Mouse (Mus musculus) ES-E14 (cell line): ENCODE results near the gene Mapkapk2. TPM values are rescaled to one million over a fixed set of nuclear protein-coding genes. Genes with fewer than 3 reads are reported as not detected.

Experiments used
- DNase-seq: peaks from one replicate; pipeline ENCODE4 v3.0.0-alpha.2; 2013; ENCODE audit warnings: low read depth, low spot score
- H3K27ac ChIP-seq: 2 replicates; pipeline ENCODE4 v1.5.1; 2012; ENCODE audit warnings: low read depth, mild to moderate bottlenecking, low read length, moderate library complexity, mixed read lengths; ENCODE audit not compliant: poor library complexity, insufficient read depth, severe bottlenecking
- H3K36me3 ChIP-seq: 2 replicates; pipeline ENCODE4 v1.6.1; 2012; ENCODE audit warnings: mild to moderate bottlenecking, low read length, moderate library complexity, mixed read lengths; ENCODE audit not compliant: control insufficient read depth, poor library complexity, insufficient read depth, severe bottlenecking
- H3K4me1 ChIP-seq, 2 experiments: fragments of 150-350 bp in 1 of 2; sonication (generic) in 1 of 2; 2 replicates each; pipeline ENCODE4 v1.6.1; 2012; ENCODE audit warnings: low read length in 2 of 2, mild to moderate bottlenecking in 1 of 2, mixed read lengths in 1 of 2; ENCODE audit not compliant: control insufficient read depth in 2 of 2, insufficient read depth in 2 of 2, poor library complexity in 1 of 2
- H3K4me3 ChIP-seq, 2 experiments: fragments of 150-350 bp in 1 of 2; sonication (generic) in 1 of 2; 2 replicates each; pipeline ENCODE4 v1.5.1; 2012; ENCODE audit warnings: low read length in 2 of 2, low read depth in 1 of 2, mild to moderate bottlenecking in 1 of 2, mixed read lengths in 1 of 2; ENCODE audit not compliant: insufficient read depth in 1 of 2, poor library complexity in 1 of 2, severe bottlenecking in 1 of 2
- H3K9ac ChIP-seq: 2 replicates; pipeline ENCODE4 v1.6.1; 2012; ENCODE audit warnings: low read depth, mild to moderate bottlenecking, low read length, mixed read lengths; ENCODE audit not compliant: poor library complexity, insufficient read depth, severe bottlenecking
- H3K9me3 ChIP-seq: fragments of 150-350 bp; sonication (generic); 2 replicates; pipeline ENCODE4 v1.6.1; 2012; ENCODE audit warnings: low read depth, mild to moderate bottlenecking, low read length; ENCODE audit not compliant: control insufficient read depth, insufficient read depth
- CHD2 ChIP-seq: IDR thresholded peaks from 2 replicates; pipeline ENCODE4 v1.6.1; 2014; ENCODE audit warnings: mild to moderate bottlenecking, low read depth, low read length, inconsistent platforms
- HCFC1 ChIP-seq: IDR thresholded peaks from 2 replicates; pipeline ENCODE4 v1.6.1; 2012; ENCODE audit warnings: low read length, inconsistent platforms, borderline replicate concordance; ENCODE audit not compliant: insufficient read depth
- MAFK ChIP-seq: IDR thresholded peaks from 2 replicates; pipeline ENCODE4 v1.6.1; 2014; ENCODE audit warnings: mild to moderate bottlenecking, low read depth, low read length, inconsistent platforms; ENCODE audit not compliant: insufficient read depth
- ZC3H11A ChIP-seq: IDR thresholded peaks from 2 replicates; pipeline ENCODE4 v1.6.1; 2012; ENCODE audit warnings: low read depth, mild to moderate bottlenecking, inconsistent platforms, low read length, borderline replicate concordance
- ZNF384 ChIP-seq: IDR thresholded peaks from 2 replicates; pipeline ENCODE4 v1.6.1; 2012; ENCODE audit warnings: low read depth, low read length, inconsistent platforms
- in situ Hi-C, 2 experiments: fragments of 600-800 bp; cut with MboI; formaldehyde crosslinking; loops; one replicate each; pipeline ENCODE4 v1.15.1; 2025; ENCODE audit warnings: low sequenced_read_pairs in 2 of 2, inconsistent platforms in 1 of 2; ENCODE audit not compliant: unreplicated experiment in 2 of 2
- total RNA-seq: library from RNA; depleted of rRNA; stranded (reverse); fragments of 300-350 nt; gene quantifications from 2 replicates; pipeline ENCODE4 v1.2.3, GENCODE M21; 2012

Mapkapk2 gene
- total RNA-seq, 1 experiment, result 38.0 TPM

GRCm38 (mm10) chr1:131096132-131096695 lies 1.4 kb downstream of the Mapkapk2 start:
- H3K36me3 ChIP-seq, result no peaks in the 10 kb centered on the region
- peak overlapping the region; percentile 83 to 89 for H3K4me3 ChIP-seq
- H3K9me3 ChIP-seq, result no peaks in the 10 kb centered on the region
- TF ChIP-seq HCFC1, result no peak
- TF ChIP-seq CHD2, result no peak
- no peak for TF ChIP-seq ZNF384
- no peak for TF ChIP-seq ZC3H11A
- no peak for TF ChIP-seq MAFK
- peak overlapping the region; percentile 70 for H3K9ac ChIP-seq
- H3K27ac ChIP-seq, result no peak overlapping the region
- DNase-seq, result no peak
- H3K4me1 ChIP-seq, result peaks cover 0 to 2% of the 10 kb centered on the region in 2 experiments; a peak in 1 of 4 replicates
- in situ Hi-C loops, result no loop called here

DNA sequence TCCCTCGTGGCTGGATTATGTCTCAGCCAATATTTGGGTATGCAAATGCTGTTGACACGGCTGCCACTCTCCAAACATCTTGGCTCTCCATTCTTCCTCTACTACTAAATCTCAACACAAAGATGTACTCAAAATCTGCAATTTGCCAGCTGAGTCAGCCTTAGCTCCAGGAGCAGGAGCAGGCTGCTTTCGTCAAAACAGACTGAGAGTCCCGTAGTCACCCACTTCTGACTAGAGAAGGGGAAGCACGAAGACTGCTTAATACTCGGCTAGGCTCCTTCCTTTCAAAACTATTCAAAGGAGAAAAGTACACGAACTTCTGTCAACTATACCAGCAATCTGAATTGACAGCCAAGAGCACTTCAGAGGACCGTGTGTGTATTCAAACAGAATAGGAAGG lies 2.1 kb downstream of the Mapkapk2 start:
- H3K36me3 ChIP-seq, result no peaks in the 10 kb centered on the region
- TF ChIP-seq CHD2, result no peak
- TF ChIP-seq MAFK, result no peak
- no peak for TF ChIP-seq ZNF384
- TF ChIP-seq HCFC1, result no peak
- no peak for TF ChIP-seq ZC3H11A
- no peak overlapping the region for H3K27ac ChIP-seq
- peaks cover 0 to 2% of the 10 kb centered on the region in 2 experiments; a peak in 1 of 4 replicates for H3K4me1 ChIP-seq
- DNase-seq, result no peak
- no peak overlapping the region for H3K9ac ChIP-seq
- H3K9me3 ChIP-seq, result no peaks in the 10 kb centered on the region
- no peak overlapping the region for H3K4me3 ChIP-seq
- in situ Hi-C loops, result no loop called here

DNA sequence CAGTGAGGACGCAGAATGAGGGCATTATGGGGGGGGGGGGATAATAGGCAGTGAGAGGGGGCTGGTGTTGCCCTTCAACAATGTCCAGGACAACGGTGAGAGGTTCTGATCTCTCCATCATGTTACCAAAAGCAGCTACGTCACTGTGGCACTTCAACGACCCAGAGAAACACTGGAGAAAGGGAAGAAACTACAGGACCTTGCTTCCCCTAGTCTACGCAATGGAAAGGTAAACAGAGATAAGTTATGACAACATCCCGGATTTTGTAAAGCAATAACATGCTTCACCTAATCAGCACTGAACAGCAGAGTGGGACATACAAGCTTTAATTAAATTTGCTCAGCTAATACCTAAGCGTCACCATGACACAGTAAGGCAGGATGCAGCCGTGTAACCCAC lies 3.7 kb downstream of the Mapkapk2 start:
- H3K27ac ChIP-seq, result no peak overlapping the region
- H3K9ac ChIP-seq, result no peak overlapping the region
- H3K9me3 ChIP-seq, result no peaks in the 10 kb centered on the region
- no peaks in the 10 kb centered on the region for H3K36me3 ChIP-seq
- no peak for DNase-seq
- TF ChIP-seq CHD2 (no peak), ZC3H11A (no peak), MAFK (no peak), HCFC1 (no peak), ZNF384 (no peak)
- H3K4me3 ChIP-seq, result no peak overlapping the region
- in situ Hi-C loops, result no loop called here
- H3K4me1 ChIP-seq, result peaks cover 0 to 2% of the 10 kb centered on the region in 2 experiments; a peak in 1 of 4 replicates

- no peak overlapping the region for H3K27ac ChIP-seq
- H3K9me3 ChIP-seq, result no peaks in the 10 kb centered on the region
- peaks cover 0 to 2% of the 10 kb centered on the region in 2 experiments; a peak in 1 of 4 replicates for H3K4me1 ChIP-seq
- no peak overlapping the region for H3K4me3 ChIP-seq
- no peak for DNase-seq
- no peak overlapping the region for H3K9ac ChIP-seq
- in situ Hi-C loops, result no loop called here
- no peaks in the 10 kb centered on the region for H3K36me3 ChIP-seq
- TF ChIP-seq MAFK (no peak), ZNF384 (no peak), HCFC1 (no peak), CHD2 (no peak), ZC3H11A (no peak)
These were observed 4.8 kb downstream of the Mapkapk2 start for GRCm38 (mm10) chr1:131092846-131093245.

GRCm38 (mm10) chr1:131092173-131092572 lies 5.5 kb downstream of the Mapkapk2 start:
- TF ChIP-seq CHD2, result no peak
- no peak for TF ChIP-seq ZNF384
- no peak for TF ChIP-seq ZC3H11A
- no peak for TF ChIP-seq HCFC1
- TF ChIP-seq MAFK, result no peak
- Histone ChIP-seq H3K27ac (no peak overlapping the region), H3K9me3 (no peaks in the 10 kb centered on the region), H3K36me3 (no peaks in the 10 kb centered on the region), H3K4me3 (no peak overlapping the region), H3K4me1 (peaks cover 0 to 2% of the 10 kb centered on the region in 2 experiments; a peak in 1 of 4 replicates), H3K9ac (no peak overlapping the region)
- in situ Hi-C loops, result no loop called here
- DNase-seq, result no peak
